Mouse (Mus musculus): ENCODE measurements at regions not wholly inside any gene's neighbourhood (a gene's known extent, or its start where the extent isn't known, plus 50 kb on each side); places are given as distances from the start of the nearest gene placed in this dataset.

- DNase-seq (ENCODE audit: extremely low spot score): no peak
Observed at GRCm38 (mm10) chr7:71648314-71648713, 297.0 kb upstream of the Gm10295 start.

DNA sequence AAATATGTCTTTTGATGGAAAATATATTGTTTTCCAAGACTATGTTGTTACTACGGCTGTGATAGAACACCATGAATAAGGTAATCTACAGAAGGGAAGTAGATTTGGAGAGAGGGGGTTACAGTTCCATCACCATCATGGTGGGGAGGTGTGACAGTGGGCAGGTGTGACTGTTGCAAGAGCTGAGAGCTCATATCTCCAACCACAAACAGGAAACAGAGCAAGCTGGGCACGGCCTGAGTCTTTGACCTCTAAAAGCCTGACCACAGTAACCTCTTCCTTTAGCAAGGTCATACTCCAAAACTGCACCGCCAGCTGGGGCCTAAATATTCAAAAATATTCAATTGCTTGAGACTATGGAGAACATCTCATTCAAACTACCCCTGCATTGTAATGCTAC, 295.7 kb upstream of the Gm10295 start:
- DNase-seq (ENCODE audit: extremely low spot score): no peak

DNA sequence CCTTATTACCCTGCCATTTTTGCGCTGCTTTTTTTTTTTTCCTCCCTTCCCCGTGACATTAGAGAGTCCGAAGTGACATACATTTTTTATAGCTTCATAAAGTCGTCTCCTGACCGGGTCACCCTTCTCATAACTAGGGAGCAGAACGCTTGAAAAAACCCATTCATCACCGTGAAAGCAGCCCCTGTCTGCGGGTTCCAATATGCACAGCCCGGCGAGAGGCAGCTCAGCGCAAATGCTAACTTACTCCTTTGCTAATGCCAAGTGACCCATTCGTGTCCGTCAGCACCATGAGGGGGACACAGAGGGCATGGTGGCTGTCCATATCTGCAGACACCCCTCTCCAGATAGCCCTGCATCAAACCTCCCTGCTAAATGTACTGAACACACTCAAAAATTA, 271.8 kb upstream of the Gm10295 start:
- DNase-seq (ENCODE audit: extremely low spot score): peak; percentile 1

DNA sequence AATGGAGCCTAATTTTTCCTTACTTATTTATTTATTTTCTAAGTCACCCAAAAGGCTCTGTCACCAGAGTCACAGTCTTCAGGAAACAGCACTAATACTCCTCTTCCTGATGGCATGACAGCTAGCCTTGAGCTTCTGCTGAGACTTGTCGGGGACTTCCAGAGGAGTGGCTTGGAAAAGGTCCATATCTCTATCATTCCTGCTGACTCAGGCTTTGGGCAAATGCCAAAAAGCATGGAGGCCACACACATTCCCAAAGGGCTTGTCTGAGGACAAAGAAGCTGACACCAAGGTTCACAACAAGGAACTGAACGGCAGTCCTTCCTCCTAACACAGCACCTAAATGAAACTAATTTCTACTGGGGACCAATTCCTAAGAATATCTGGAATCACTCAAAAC, 251.9 kb upstream of the Gm10295 start:
- no peak for DNase-seq (ENCODE audit: extremely low spot score)

GRCm38 (mm10) chr7:71596780-71597179, 245.5 kb upstream of the Gm10295 start:
- no peak for DNase-seq (ENCODE audit: extremely low spot score)

GRCm38 (mm10) chr7:71587626-71588025, 236.3 kb upstream of the Gm10295 start:
- no peak for DNase-seq (ENCODE audit: extremely low spot score)

- DNase-seq (ENCODE audit: extremely low spot score): no peak
Observed at GRCm38 (mm10) chr7:71583443-71584055, 232.3 kb upstream of the Gm10295 start.

- peak; percentile 78 for DNase-seq (ENCODE audit: extremely low spot score)
Observed at GRCm38 (mm10) chr7:71581746-71582145, 230.5 kb upstream of the Gm10295 start.

DNA sequence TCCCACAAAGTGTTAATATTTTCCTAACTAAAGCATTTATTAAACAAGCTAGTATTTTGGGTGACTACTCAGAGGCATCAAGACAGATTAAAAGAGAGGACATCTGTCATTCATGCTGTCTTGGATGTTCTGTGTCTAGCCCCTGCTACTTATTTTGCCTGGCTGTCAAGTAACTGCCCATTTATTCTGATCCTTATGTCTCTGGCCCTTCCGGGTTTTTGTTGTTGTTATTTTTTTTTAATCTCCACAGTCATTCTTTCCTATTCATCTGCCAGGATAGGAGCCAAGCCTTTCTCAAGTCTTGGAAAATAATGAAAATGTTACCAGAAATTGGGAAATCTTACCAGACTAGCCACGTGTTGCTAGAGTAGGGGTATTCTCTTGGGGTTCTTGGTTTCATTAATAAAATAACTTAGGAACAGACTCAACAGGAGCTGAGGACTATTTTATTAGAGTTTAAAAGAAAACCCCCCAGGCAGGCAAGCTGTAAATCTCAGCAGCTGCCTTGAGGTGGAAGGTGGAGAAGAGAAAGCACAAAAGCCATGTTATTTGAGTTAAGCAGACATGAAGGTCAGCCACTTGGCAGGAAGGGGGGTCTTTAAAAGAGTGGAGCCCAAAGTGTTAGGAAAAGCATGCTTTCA, 209.1 kb upstream of the Gm10295 start:
- DNase-seq (ENCODE audit: extremely low spot score): no peak

- no peak for DNase-seq (ENCODE audit: extremely low spot score)
Observed at GRCm38 (mm10) chr7:71556473-71556872, 205.2 kb upstream of the Gm10295 start.

DNA sequence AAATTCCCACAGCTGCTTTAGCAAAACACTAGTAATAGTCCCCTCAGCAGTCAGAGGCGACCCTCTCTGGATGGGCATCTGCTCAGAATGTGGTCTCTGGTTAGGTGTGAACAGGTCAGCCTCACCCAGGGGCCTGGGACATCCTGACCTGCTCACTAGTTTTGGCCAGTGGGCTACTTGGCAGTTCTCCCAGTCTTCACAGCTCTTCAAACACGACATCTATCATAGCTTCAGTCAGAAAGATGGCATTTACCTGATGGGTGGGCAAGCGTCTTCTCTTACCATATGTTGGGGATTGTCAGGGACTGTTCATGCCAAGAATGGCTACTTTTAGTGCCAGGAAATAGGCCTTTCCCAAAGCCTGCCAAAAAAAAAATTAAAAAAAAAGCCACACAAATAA, 204.2 kb upstream of the Gm10295 start:
- DNase-seq (ENCODE audit: extremely low spot score): no peak

GRCm38 (mm10) chr7:71546606-71547213, 195.4 kb upstream of the Gm10295 start:
- no peak for DNase-seq (ENCODE audit: extremely low spot score)

GRCm38 (mm10) chr7:71541467-71541866, 190.2 kb upstream of the Gm10295 start:
- DNase-seq (ENCODE audit: extremely low spot score): no peak

- peak; percentile 4 for DNase-seq (ENCODE audit: extremely low spot score)
Observed at GRCm38 (mm10) chr7:71533109-71533508, 181.8 kb upstream of the Gm10295 start.

DNA sequence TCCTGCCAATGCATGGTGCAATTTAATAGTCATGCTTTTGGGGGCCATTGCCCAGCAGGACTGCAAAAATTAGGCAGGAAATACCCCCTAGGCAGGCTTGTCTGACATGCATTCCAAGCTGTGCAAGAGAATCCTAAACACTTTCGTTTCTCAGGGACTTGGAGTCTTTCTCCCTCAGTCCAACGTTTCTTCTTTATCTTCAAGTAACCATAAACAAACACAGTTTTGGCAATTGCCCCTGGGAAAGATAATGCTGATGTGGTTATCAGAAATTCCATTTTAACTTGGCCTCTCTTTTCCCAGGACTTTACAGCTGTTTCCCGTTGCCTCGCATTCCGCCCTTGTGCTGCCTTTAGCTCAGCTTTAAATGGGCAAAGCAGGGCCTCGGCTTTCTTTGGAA, 180.2 kb upstream of the Gm10295 start:
- peak; percentile 20 for DNase-seq (ENCODE audit: extremely low spot score)

- DNase-seq (ENCODE audit: extremely low spot score): no peak
Observed at GRCm38 (mm10) chr7:71530922-71531321, 179.6 kb upstream of the Gm10295 start.

DNA sequence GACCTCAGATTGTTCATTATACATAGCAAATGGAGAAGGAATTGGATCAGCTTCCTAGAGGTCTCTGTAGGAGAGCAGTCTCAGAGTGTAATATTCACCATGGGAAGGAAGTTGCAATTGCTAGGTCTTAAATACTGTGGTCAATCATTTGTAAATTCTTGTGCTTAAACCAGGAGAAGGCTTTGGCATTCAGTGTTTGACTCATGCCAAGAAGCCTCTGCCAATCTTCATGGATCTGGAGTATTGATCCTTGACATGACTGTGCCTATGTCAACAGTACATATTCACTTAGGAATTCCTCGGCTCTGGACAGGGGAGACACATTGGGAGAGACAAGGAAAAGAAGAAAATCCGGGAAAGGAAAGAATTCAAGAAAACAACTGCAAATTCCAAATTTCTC, 174.9 kb upstream of the Gm10295 start:
- DNase-seq (ENCODE audit: extremely low spot score): no peak

DNA sequence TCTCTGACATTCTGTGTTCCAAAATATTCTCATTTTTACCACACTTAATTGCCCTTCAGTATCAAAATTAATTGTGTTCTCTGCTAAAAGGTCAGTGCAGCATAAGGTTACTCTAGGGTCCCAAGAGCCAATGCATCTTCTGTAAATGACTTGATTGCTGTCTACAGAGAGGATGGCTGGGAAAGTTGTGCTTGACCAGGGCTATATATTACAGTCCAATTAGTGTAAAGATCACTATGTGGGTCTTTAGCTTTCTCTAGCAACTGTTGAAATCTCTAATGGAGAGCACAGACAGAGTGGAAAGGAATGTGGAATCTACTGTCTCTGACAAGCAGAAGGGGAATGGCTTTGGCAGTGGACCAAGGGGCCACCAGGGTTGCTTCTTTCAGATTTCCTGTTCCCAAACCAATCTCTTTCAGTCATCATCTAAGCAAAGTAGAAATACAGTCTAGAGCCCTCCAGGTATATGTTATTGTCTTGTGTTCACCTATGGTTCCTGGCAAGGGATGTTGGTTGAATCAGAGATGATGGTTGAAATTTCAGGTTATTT, 173.4 kb upstream of the Gm10295 start:
- DNase-seq (ENCODE audit: extremely low spot score): no peak

GRCm38 (mm10) chr7:71524119-71524518, 172.8 kb upstream of the Gm10295 start:
- no peak for DNase-seq (ENCODE audit: extremely low spot score)

DNA sequence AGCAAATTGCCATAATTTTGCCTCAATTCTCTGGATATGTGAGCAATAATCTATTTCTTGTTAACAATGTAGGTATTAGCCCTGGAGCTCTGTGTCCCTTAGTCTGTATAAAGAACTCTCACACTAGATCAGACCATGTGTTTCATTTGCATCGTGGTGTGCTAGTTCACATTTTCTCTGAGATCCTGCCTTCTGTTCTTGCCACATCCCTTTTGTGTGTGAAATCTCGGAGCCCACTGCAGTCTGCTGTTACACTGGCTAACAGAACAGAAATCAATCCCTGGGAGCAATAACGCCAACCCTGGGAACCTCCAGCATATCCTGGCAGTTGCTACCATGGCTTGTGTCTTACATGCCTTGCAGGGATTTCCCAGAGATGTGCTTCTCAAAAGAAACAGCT, 156.1 kb upstream of the Gm10295 start:
- no peak for DNase-seq (ENCODE audit: extremely low spot score)

GRCm38 (mm10) chr7:71500719-71501118, 149.4 kb upstream of the Gm10295 start:
- peak; percentile 20 for DNase-seq (ENCODE audit: extremely low spot score)

DNA sequence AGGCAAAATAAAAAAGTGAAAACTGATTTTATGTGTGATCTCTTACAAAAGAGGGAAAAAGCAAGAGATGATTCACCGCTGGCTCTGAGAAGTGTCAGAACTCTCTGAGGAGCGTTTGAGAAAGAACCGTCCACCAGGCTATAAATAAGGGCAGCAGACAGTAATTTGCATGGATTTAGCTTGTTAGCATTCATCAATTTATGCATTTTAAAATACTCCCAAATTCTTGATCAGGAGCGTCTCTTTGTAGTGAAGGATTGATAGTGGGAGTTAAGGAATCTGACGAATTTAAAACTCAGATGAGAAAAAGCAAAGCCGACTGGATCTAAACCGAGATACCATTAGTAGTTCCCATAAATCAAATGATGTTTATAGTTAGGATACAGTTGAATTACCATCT, 146.8 kb upstream of the Gm10295 start:
- DNase-seq (ENCODE audit: extremely low spot score): no peak

DNA sequence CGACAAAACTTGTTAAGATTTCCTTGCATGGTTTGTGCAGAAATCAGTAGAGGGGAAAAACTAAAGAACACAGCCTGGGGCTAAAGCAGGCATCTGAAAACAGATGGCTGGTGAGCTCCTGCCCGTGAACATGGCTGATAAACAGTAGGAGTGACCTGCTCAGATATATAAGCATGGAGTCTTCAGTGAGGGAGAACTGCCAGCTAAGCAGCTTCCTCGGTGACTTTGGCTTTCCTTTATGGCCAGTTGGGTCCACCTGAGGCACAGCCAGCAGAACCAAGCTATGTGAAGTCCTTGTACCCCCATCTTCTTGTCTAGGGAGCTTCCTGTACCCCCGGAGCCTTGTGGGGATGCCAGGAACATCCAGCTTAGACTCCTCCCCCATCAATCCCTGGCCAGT, 139.8 kb upstream of the Gm10295 start:
- DNase-seq (ENCODE audit: extremely low spot score): no peak

Measured in embryo, embryonic 9.5 days (tissue).